Mouse (Mus musculus): Measurements from ENCODE around the gene Tmem236. TPM values are rescaled to one million over a fixed set of nuclear protein-coding genes. Genes with fewer than 3 reads are reported as not detected.

The Tmem236 gene
- polyA plus RNA-seq, 1 experiment: 0.16 TPM

DNA sequence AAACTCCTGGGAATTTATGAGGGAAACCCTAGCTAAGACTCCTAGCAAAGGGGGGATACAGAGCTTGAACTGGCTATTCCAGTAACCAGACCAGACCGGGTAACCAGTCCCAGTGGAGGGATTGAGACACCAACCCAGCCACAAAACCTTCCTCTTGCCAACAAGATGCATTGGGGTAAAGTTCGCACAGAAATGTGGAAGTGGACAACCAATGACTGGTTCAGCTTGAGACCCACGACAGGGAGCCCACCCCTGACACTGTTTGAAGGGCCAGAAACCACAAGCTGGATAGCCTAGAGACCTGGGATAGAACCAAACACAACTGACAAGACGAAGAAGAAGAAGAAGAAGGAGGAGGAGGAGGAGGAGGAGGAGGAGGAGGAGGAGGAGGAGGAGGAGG, 50.1 kb downstream of the Tmem236 start:
- TF ChIP-seq POLR2A (IDR thresholded peaks at IDR 0.05; ENCODE audit: control insufficient read depth, extremely low read depth, insufficient read depth, low read length, poor library complexity) (no peak), CTCF (IDR thresholded peaks at IDR 0.05; ENCODE audit: borderline replicate concordance, control insufficient read depth, extremely low read depth, insufficient read depth, low read length, poor library complexity) (no peak)
- Histone ChIP-seq H3K27ac (ENCODE audit: control insufficient read depth, insufficient read depth, low read length) (no peak overlapping the region), H3K4me3 (ENCODE audit: control insufficient read depth, insufficient read depth, low read length) (no peak overlapping the region), H3K36me3 (ENCODE audit: control insufficient read depth, insufficient read depth, low read length) (no peaks in the 10 kb centered on the region), H3K4me1 (replicated peaks; ENCODE audit: control insufficient read depth, insufficient read depth, low read length) (0 out of 2 replicates have a peak, but pooled peaks cover 2% of the 10 kb centered on the region), H3K27me3 (ENCODE audit: control insufficient read depth, insufficient read depth, low read length) (no peaks in the 10 kb centered on the region)
- no peak for DNase-seq
- WGBS: 40% methylated on average over 3 of the region's 4 CpGs

DNA sequence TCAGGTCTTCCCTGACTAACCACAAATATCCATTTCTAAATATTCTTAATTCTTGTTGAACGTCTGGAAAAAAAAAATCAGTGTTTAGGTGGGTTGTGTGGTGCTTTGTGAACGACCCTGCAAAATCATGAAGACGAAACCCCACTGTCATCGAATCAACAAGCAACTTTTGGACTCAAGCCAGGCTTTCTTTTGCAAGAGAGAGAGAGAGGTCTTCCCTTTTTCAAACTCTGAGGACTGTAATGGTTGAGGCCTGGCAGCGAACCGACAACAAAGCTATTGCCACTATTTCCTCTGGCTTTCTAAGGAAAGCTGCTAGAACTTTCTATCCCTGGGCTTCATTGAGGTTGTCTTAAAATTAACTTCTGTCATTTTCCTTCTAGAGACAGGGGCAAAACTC, 54.2 kb downstream of the Tmem236 start:
- no peak for DNase-seq
- 22% methylated on average over 6 of the region's 6 CpGs for WGBS

DNA sequence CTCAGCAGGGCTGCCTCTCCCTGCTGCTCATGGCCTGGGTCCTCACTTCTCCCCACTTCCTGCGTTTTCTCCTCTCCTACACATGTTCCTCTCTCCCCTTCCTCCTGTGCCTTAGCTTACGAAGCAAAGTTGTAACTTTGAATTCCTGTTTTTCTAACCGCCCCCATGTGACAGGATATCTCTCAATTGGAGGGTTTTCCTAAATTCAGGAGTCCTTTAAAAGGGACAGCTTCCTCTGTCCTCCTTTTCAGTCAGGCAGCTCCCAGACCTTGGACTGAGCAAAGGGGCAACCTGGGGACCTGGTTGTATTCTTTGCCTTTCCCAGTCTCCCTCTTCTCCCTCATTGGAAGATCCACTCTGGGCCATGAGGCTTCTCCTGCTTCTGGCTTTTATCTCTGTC, 54.8 kb downstream of the Tmem236 start, which contains the start of gene Mrc1:
Gene Mrc1 (plus strand): TSS at position 244 of the 400 bp plus-strand sequence.
- TF ChIP-seq CTCF (IDR thresholded peaks at IDR 0.05; ENCODE audit: borderline replicate concordance, control insufficient read depth, extremely low read depth, insufficient read depth, low read length, poor library complexity): no peak
- TF ChIP-seq POLR2A (IDR thresholded peaks at IDR 0.05; ENCODE audit: control insufficient read depth, extremely low read depth, insufficient read depth, low read length, poor library complexity): no peak
- Histone ChIP-seq H3K36me3 (ENCODE audit: control insufficient read depth, insufficient read depth, low read length) (no peaks in the 10 kb centered on the region), H3K4me3 (ENCODE audit: control insufficient read depth, insufficient read depth, low read length) (no peak within 1 kb of the TSS), H3K27me3 (ENCODE audit: control insufficient read depth, insufficient read depth, low read length) (no peaks in the 10 kb centered on the region), H3K4me1 (replicated peaks; ENCODE audit: control insufficient read depth, insufficient read depth, low read length) (0 out of 2 replicates have a peak, but pooled peaks cover 2% of the 10 kb centered on the region), H3K27ac (ENCODE audit: control insufficient read depth, insufficient read depth, low read length) (no peak within 1 kb of the TSS)
- 53% methylated on average over 3 of the region's 3 CpGs for WGBS
- peak; percentile 4 for DNase-seq

More for the DNA sequence above, 54.2 kb downstream of the Tmem236 start:
- Histone ChIP-seq H3K27ac (ENCODE audit: control insufficient read depth, insufficient read depth, low read length) (no peak overlapping the region), H3K4me3 (ENCODE audit: control insufficient read depth, insufficient read depth, low read length) (no peak overlapping the region), H3K36me3 (ENCODE audit: control insufficient read depth, insufficient read depth, low read length) (no peaks in the 10 kb centered on the region), H3K27me3 (ENCODE audit: control insufficient read depth, insufficient read depth, low read length) (no peaks in the 10 kb centered on the region), H3K4me1 (replicated peaks; ENCODE audit: control insufficient read depth, insufficient read depth, low read length) (0 out of 2 replicates have a peak, but pooled peaks cover 2% of the 10 kb centered on the region)
- no peak for TF ChIP-seq POLR2A (IDR thresholded peaks at IDR 0.05; ENCODE audit: control insufficient read depth, extremely low read depth, insufficient read depth, low read length, poor library complexity)
- TF ChIP-seq CTCF (IDR thresholded peaks at IDR 0.05; ENCODE audit: borderline replicate concordance, control insufficient read depth, extremely low read depth, insufficient read depth, low read length, poor library complexity): no peak

DNA sequence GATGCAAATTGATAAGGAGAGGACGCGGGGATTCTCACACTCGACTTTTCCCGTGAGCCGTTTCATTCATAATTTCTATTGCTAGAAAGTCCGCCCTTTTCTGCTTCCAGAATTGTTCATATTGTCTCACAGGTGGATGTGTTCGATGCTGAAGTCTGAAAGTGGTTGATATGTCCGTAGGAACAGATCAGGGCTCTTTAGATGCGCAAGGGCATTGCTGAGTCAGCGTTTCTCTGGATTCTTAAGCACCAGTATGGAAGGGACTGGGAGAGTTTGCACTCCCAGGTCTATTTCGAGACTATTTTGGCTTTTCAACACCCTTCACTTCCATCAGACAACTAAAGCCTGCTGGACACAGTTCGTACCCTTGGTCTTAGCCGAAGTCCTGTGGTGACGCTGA, 55.7 kb downstream of the Tmem236 start:
- Histone ChIP-seq H3K36me3 (ENCODE audit: control insufficient read depth, insufficient read depth, low read length) (no peaks in the 10 kb centered on the region), H3K4me3 (ENCODE audit: control insufficient read depth, insufficient read depth, low read length) (no peak overlapping the region), H3K27me3 (ENCODE audit: control insufficient read depth, insufficient read depth, low read length) (no peaks in the 10 kb centered on the region), H3K4me1 (replicated peaks; ENCODE audit: control insufficient read depth, insufficient read depth, low read length) (0 out of 2 replicates have a peak, but pooled peaks cover 2% of the 10 kb centered on the region), H3K27ac (ENCODE audit: control insufficient read depth, insufficient read depth, low read length) (no peak overlapping the region)
- no peak for TF ChIP-seq CTCF (IDR thresholded peaks at IDR 0.05; ENCODE audit: borderline replicate concordance, control insufficient read depth, extremely low read depth, insufficient read depth, low read length, poor library complexity)
- TF ChIP-seq POLR2A (IDR thresholded peaks at IDR 0.05; ENCODE audit: control insufficient read depth, extremely low read depth, insufficient read depth, low read length, poor library complexity): no peak
- WGBS: 93% methylated on average over 14 of the region's 14 CpGs
- no peak for DNase-seq

DNA sequence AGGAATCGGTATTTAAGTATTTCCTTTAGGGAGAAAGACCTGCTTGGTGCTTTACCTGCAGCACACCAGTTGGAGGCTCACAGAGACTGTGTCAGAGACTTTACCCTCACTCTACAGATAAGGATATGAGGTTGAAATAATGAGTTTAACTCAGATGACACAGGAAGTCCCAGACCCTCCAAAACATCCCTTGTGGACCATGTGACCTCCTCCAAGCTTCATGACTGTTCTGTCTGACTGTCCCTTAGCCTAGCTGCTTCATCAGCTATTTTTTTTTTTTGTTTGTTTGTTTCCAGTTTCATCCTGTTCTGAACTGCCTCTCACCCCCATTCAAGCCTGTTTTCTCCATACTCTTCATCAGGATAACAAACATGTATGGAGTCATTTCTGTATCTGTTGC, 58.6 kb downstream of the Tmem236 start:
- Histone ChIP-seq H3K4me3 (ENCODE audit: control insufficient read depth, insufficient read depth, low read length) (no peak overlapping the region), H3K27ac (ENCODE audit: control insufficient read depth, insufficient read depth, low read length) (no peak overlapping the region), H3K27me3 (ENCODE audit: control insufficient read depth, insufficient read depth, low read length) (no peaks in the 10 kb centered on the region), H3K4me1 (replicated peaks; ENCODE audit: control insufficient read depth, insufficient read depth, low read length) (0 out of 2 replicates have a peak, but pooled peaks cover 2% of the 10 kb centered on the region), H3K36me3 (ENCODE audit: control insufficient read depth, insufficient read depth, low read length) (no peaks in the 10 kb centered on the region)
- DNase-seq: no peak
- WGBS: 68% methylated on average over 1 of the region's 1 CpGs
- TF ChIP-seq POLR2A (IDR thresholded peaks at IDR 0.05; ENCODE audit: control insufficient read depth, extremely low read depth, insufficient read depth, low read length, poor library complexity): no peak
- TF ChIP-seq CTCF (IDR thresholded peaks at IDR 0.05; ENCODE audit: borderline replicate concordance, control insufficient read depth, extremely low read depth, insufficient read depth, low read length, poor library complexity): no peak

DNA sequence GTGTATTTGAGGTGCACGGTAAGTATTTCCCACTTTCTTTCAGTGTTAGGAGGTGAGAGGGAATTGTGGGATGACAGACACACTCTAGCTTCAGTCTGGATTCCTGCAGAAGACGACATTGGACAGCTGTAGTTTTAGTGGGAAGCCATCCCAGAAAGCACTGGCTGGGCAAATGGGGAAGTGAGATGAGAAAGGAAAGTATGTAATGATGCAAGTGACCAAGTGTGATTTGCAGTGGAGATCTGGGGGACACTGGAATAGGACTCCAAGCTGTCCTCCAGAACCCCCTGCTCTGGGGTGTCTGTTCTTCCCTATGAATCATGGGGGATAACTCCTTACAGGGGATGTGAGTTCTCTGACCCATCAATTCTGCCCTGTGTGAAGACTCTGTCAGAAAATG, 59.7 kb downstream of the Tmem236 start:
- Histone ChIP-seq H3K36me3 (ENCODE audit: control insufficient read depth, insufficient read depth, low read length) (no peaks in the 10 kb centered on the region), H3K27me3 (ENCODE audit: control insufficient read depth, insufficient read depth, low read length) (no peaks in the 10 kb centered on the region), H3K4me3 (ENCODE audit: control insufficient read depth, insufficient read depth, low read length) (no peak overlapping the region), H3K4me1 (replicated peaks; ENCODE audit: control insufficient read depth, insufficient read depth, low read length) (no peaks in the 10 kb centered on the region), H3K27ac (ENCODE audit: control insufficient read depth, insufficient read depth, low read length) (no peak overlapping the region)
- no peak for DNase-seq
- TF ChIP-seq CTCF (IDR thresholded peaks at IDR 0.05; ENCODE audit: borderline replicate concordance, control insufficient read depth, extremely low read depth, insufficient read depth, low read length, poor library complexity): no peak
- no peak for TF ChIP-seq POLR2A (IDR thresholded peaks at IDR 0.05; ENCODE audit: control insufficient read depth, extremely low read depth, insufficient read depth, low read length, poor library complexity)
- 83% methylated on average over 2 of the region's 2 CpGs for WGBS

DNA sequence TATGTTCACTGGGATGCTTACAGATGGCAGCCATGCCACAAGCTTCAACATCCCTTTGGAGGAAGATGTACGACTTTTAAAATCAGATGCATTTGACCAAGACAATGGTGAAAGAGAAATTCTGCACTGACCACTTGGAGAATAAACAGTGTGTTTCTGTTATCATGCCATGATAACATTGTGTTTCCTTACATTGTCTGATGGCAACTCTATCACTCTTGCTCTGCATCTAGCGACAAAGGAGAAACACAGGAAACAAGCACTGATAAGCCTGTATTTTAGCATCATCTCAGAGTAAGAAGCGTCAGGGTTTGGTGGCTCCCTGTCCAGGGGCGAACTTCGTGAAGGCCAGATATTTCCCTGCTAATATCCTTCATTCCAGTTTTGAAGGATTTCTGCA, 61.0 kb downstream of the Tmem236 start:
- no peaks in the 10 kb centered on the region for H3K36me3 ChIP-seq (ENCODE audit: control insufficient read depth, insufficient read depth, low read length)
- TF ChIP-seq CTCF (IDR thresholded peaks at IDR 0.05; ENCODE audit: borderline replicate concordance, control insufficient read depth, extremely low read depth, insufficient read depth, low read length, poor library complexity): no peak
- TF ChIP-seq POLR2A (IDR thresholded peaks at IDR 0.05; ENCODE audit: control insufficient read depth, extremely low read depth, insufficient read depth, low read length, poor library complexity): no peak
- H3K4me3 ChIP-seq (ENCODE audit: control insufficient read depth, insufficient read depth, low read length): no peak overlapping the region
- DNase-seq: no peak
- H3K27ac ChIP-seq (ENCODE audit: control insufficient read depth, insufficient read depth, low read length): no peak overlapping the region
- H3K27me3 ChIP-seq (ENCODE audit: control insufficient read depth, insufficient read depth, low read length): no peaks in the 10 kb centered on the region
- H3K4me1 ChIP-seq (replicated peaks; ENCODE audit: control insufficient read depth, insufficient read depth, low read length): no peaks in the 10 kb centered on the region
- 98% methylated on average over 5 of the region's 5 CpGs for WGBS
